Mouse (Mus musculus): ENCODE results near the gene Olfr1414. TPM values are rescaled to one million over a fixed set of nuclear protein-coding genes. Genes with fewer than 3 reads are reported as not detected.

Gene Olfr1414
- 0.22 TPM in 1 of 2 replicates, not detected in the other for polyA plus RNA-seq (2014; fragmentation: Nextera tagmentation; extraction: Ambion mirVana)

GRCm38 (mm10) chr1:92518561-92518960, at the start of gene Olfr1414:
Gene Olfr1414, minus strand, starts transcription at chr1:92518661.
- Histone ChIP-seq H3K4me1 (ENCODE audit: control insufficient read depth, insufficient read depth, low read length) (no peaks in the 10 kb centered on the region), H3K27ac (replicated peaks; ENCODE audit: low read depth, low read length) (no peak within 1 kb of the TSS), H3K9me3 (replicated peaks; ENCODE audit: control insufficient read depth, low read length) (no peaks in the 10 kb centered on the region), H3K9ac (replicated peaks; ENCODE audit: low read length) (no peak within 1 kb of the TSS), H3K36me3 (replicated peaks; ENCODE audit: control insufficient read depth, insufficient read depth, low read depth, low read length) (no peaks in the 10 kb centered on the region), H3K27me3 (ENCODE audit: control insufficient read depth, insufficient read depth, low read length) (no peaks in the 10 kb centered on the region), H3K4me3 (ENCODE audit: low read depth, low read length) (no peak within 1 kb of the TSS), H3K4me2 (ENCODE audit: low read depth, low read length) (no peak within 1 kb of the TSS)
- 85% methylated on average over 3 of the region's 3 CpGs for WGBS
- DNase-seq (ENCODE audit: low spot score) (no peak), ATAC-seq (replicated peaks; ENCODE audit: insufficient number of reproducible peaks, low FRiP score, low TSS enrichment, low read depth) (no peak)

GRCm38 (mm10) chr1:92545929-92546328, 27.5 kb upstream of the Olfr1414 start:
- Histone ChIP-seq H3K9ac (replicated peaks; ENCODE audit: low read length) (no peak overlapping the region), H3K9me3 (replicated peaks; ENCODE audit: control insufficient read depth, low read length) (no peaks in the 10 kb centered on the region), H3K4me1 (ENCODE audit: control insufficient read depth, insufficient read depth, low read length) (no peaks in the 10 kb centered on the region), H3K4me3 (ENCODE audit: low read depth, low read length) (no peak overlapping the region), H3K4me2 (ENCODE audit: low read depth, low read length) (no peak overlapping the region), H3K27me3 (ENCODE audit: control insufficient read depth, insufficient read depth, low read length) (no peaks in the 10 kb centered on the region), H3K36me3 (replicated peaks; ENCODE audit: control insufficient read depth, insufficient read depth, low read depth, low read length) (no peaks in the 10 kb centered on the region), H3K27ac (replicated peaks; ENCODE audit: low read depth, low read length) (no peak overlapping the region)
- ATAC-seq (replicated peaks; ENCODE audit: insufficient number of reproducible peaks, low FRiP score, low TSS enrichment, low read depth) (no peak), DNase-seq (ENCODE audit: low spot score) (no peak)
- 80% methylated on average over 2 of the region's 2 CpGs for WGBS

DNA sequence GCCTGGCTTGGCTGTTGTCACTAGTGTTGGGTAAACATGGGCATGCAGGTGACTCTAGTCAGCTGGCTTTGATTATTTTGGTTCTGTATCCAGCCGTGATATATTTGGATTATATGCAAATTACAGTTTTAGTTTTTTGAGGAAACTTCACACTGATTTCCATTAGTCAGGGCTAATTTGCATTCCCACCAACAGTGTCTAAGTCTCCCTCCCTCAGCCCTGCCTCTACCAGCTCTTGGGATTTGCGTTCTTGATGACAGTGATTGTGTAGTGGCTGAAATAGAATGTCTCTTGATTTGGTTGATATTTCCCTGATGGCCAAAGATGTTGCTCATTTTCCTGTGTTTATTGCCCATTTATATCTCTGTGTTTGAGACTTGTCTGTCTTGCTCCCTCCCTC, 20.6 kb upstream of the Olfr1414 start:
- no peak for ATAC-seq (replicated peaks; ENCODE audit: insufficient number of reproducible peaks, low FRiP score, low TSS enrichment, low read depth)
- H3K9ac ChIP-seq (replicated peaks; ENCODE audit: low read length), result no peak overlapping the region

GRCm38 (mm10) chr1:92536972-92537371, 18.5 kb upstream of the Olfr1414 start:
- 59% methylated on average over 5 of the region's 5 CpGs for WGBS
- Histone ChIP-seq H3K27me3 (ENCODE audit: control insufficient read depth, insufficient read depth, low read length) (no peaks in the 10 kb centered on the region), H3K9me3 (replicated peaks; ENCODE audit: control insufficient read depth, low read length) (no peaks in the 10 kb centered on the region), H3K4me3 (ENCODE audit: low read depth, low read length) (no peak overlapping the region), H3K36me3 (replicated peaks; ENCODE audit: control insufficient read depth, insufficient read depth, low read depth, low read length) (no peaks in the 10 kb centered on the region), H3K4me1 (ENCODE audit: control insufficient read depth, insufficient read depth, low read length) (no peaks in the 10 kb centered on the region), H3K9ac (replicated peaks; ENCODE audit: low read length) (no peak overlapping the region), H3K27ac (replicated peaks; ENCODE audit: low read depth, low read length) (no peak overlapping the region), H3K4me2 (ENCODE audit: low read depth, low read length) (no peak overlapping the region)
- no peak for ATAC-seq (replicated peaks; ENCODE audit: insufficient number of reproducible peaks, low FRiP score, low TSS enrichment, low read depth)
- DNase-seq (ENCODE audit: low spot score), result no peak

More for the DNA sequence above, 20.6 kb upstream of the Olfr1414 start:
- no peak overlapping the region for H3K27ac ChIP-seq (replicated peaks; ENCODE audit: low read depth, low read length)
- no peaks in the 10 kb centered on the region for H3K27me3 ChIP-seq (ENCODE audit: control insufficient read depth, insufficient read depth, low read length)
- H3K36me3 ChIP-seq (replicated peaks; ENCODE audit: control insufficient read depth, insufficient read depth, low read depth, low read length), result no peaks in the 10 kb centered on the region
- H3K4me3 ChIP-seq (ENCODE audit: low read depth, low read length), result no peak overlapping the region
- WGBS, result 54% methylated on average over 2 of the region's 2 CpGs
- H3K9me3 ChIP-seq (replicated peaks; ENCODE audit: control insufficient read depth, low read length), result no peaks in the 10 kb centered on the region
- H3K4me1 ChIP-seq (ENCODE audit: control insufficient read depth, insufficient read depth, low read length), result no peaks in the 10 kb centered on the region
- DNase-seq (ENCODE audit: low spot score), result no peak
- H3K4me2 ChIP-seq (ENCODE audit: low read depth, low read length), result no peak overlapping the region

GRCm38 (mm10) chr1:92523764-92524163, 5.3 kb upstream of the Olfr1414 start:
- H3K9ac ChIP-seq (replicated peaks; ENCODE audit: low read length), result no peak overlapping the region
- H3K4me3 ChIP-seq (ENCODE audit: low read depth, low read length), result no peak overlapping the region
- DNase-seq (ENCODE audit: low spot score) (no peak), ATAC-seq (replicated peaks; ENCODE audit: insufficient number of reproducible peaks, low FRiP score, low TSS enrichment, low read depth) (no peak)
- no peaks in the 10 kb centered on the region for H3K36me3 ChIP-seq (replicated peaks; ENCODE audit: control insufficient read depth, insufficient read depth, low read depth, low read length)
- H3K4me1 ChIP-seq (ENCODE audit: control insufficient read depth, insufficient read depth, low read length), result no peaks in the 10 kb centered on the region
- H3K27me3 ChIP-seq (ENCODE audit: control insufficient read depth, insufficient read depth, low read length), result no peaks in the 10 kb centered on the region
- H3K9me3 ChIP-seq (replicated peaks; ENCODE audit: control insufficient read depth, low read length), result no peaks in the 10 kb centered on the region
- no peak overlapping the region for H3K27ac ChIP-seq (replicated peaks; ENCODE audit: low read depth, low read length)
- 92% methylated on average over 3 of the region's 3 CpGs for WGBS
- no peak overlapping the region for H3K4me2 ChIP-seq (ENCODE audit: low read depth, low read length)

- Histone ChIP-seq H3K9ac (replicated peaks; ENCODE audit: low read length) (no peak overlapping the region), H3K9me3 (replicated peaks; ENCODE audit: control insufficient read depth, low read length) (no peaks in the 10 kb centered on the region), H3K36me3 (replicated peaks; ENCODE audit: control insufficient read depth, insufficient read depth, low read depth, low read length) (no peaks in the 10 kb centered on the region), H3K27ac (replicated peaks; ENCODE audit: low read depth, low read length) (no peak overlapping the region), H3K4me3 (ENCODE audit: low read depth, low read length) (no peak overlapping the region), H3K4me1 (ENCODE audit: control insufficient read depth, insufficient read depth, low read length) (no peaks in the 10 kb centered on the region), H3K4me2 (ENCODE audit: low read depth, low read length) (no peak overlapping the region), H3K27me3 (ENCODE audit: control insufficient read depth, insufficient read depth, low read length) (no peaks in the 10 kb centered on the region)
- WGBS, result 21% methylated on average over 10 of the region's 10 CpGs
- DNase-seq (ENCODE audit: low spot score), result peak; percentile 67
- ATAC-seq (replicated peaks; ENCODE audit: insufficient number of reproducible peaks, low FRiP score, low TSS enrichment, low read depth), result no peak
These were observed 2.9 kb upstream of the Olfr1414 start for GRCm38 (mm10) chr1:92521376-92521775.

- H3K27ac ChIP-seq (replicated peaks; ENCODE audit: low read depth, low read length), result no peak overlapping the region
- DNase-seq (ENCODE audit: low spot score) (no peak), ATAC-seq (replicated peaks; ENCODE audit: insufficient number of reproducible peaks, low FRiP score, low TSS enrichment, low read depth) (no peak)
- WGBS, result 82% methylated on average over 6 of the region's 6 CpGs
- H3K27me3 ChIP-seq (ENCODE audit: control insufficient read depth, insufficient read depth, low read length), result no peaks in the 10 kb centered on the region
- no peaks in the 10 kb centered on the region for H3K4me1 ChIP-seq (ENCODE audit: control insufficient read depth, insufficient read depth, low read length)
- no peak overlapping the region for H3K9ac ChIP-seq (replicated peaks; ENCODE audit: low read length)
- no peaks in the 10 kb centered on the region for H3K9me3 ChIP-seq (replicated peaks; ENCODE audit: control insufficient read depth, low read length)
- no peak overlapping the region for H3K4me3 ChIP-seq (ENCODE audit: low read depth, low read length)
- no peaks in the 10 kb centered on the region for H3K36me3 ChIP-seq (replicated peaks; ENCODE audit: control insufficient read depth, insufficient read depth, low read depth, low read length)
- no peak overlapping the region for H3K4me2 ChIP-seq (ENCODE audit: low read depth, low read length)
These were observed 585 bp upstream of the Olfr1414 start for GRCm38 (mm10) chr1:92519046-92519445.

- Histone ChIP-seq H3K9ac (replicated peaks; ENCODE audit: low read length) (no peak overlapping the region), H3K9me3 (replicated peaks; ENCODE audit: control insufficient read depth, low read length) (no peaks in the 10 kb centered on the region), H3K4me1 (ENCODE audit: control insufficient read depth, insufficient read depth, low read length) (no peaks in the 10 kb centered on the region), H3K27ac (replicated peaks; ENCODE audit: low read depth, low read length) (no peak overlapping the region), H3K27me3 (ENCODE audit: control insufficient read depth, insufficient read depth, low read length) (no peaks in the 10 kb centered on the region), H3K4me3 (ENCODE audit: low read depth, low read length) (no peak overlapping the region), H3K36me3 (replicated peaks; ENCODE audit: control insufficient read depth, insufficient read depth, low read depth, low read length) (no peaks in the 10 kb centered on the region), H3K4me2 (ENCODE audit: low read depth, low read length) (no peak overlapping the region)
- WGBS, result 81% methylated on average over 11 of the region's 11 CpGs
- ATAC-seq (replicated peaks; ENCODE audit: insufficient number of reproducible peaks, low FRiP score, low TSS enrichment, low read depth) (no peak), DNase-seq (ENCODE audit: low spot score) (no peak)
These were observed 3.1 kb downstream of the Olfr1414 start for GRCm38 (mm10) chr1:92515390-92515789.
